Comparison of ENCODE assay signal across 14 mouse cellular contexts in the genomic region with DNA sequence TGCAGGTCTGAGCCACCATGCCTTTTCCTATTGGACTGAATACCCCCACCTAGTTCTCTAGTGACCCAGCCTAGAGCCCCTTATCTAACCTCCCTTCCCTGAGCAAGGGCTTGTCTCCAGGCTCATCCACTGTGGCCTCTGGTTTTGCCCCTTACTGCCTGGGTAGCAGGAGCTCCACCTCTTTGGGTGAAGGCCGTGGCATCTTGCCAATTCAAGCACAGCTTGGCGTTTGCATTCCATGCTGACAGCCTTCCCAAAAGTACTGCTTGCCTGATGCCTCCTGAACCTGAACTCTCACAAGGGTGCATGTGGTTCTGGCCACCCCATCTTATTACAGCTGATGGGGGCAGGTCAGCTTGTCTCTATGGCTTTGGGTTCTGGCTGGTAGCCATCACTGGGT. TPM values are rescaled to one million over a fixed set of nuclear protein-coding genes. Genes with fewer than 3 reads are reported as not detected.
DNase-seq lines count a peak whose midpoint lies in the region; ATAC-seq and TF ChIP-seq lines count a peak whose summit lies in the region.
"Had no signal": no experiment of that assay in that cellular context is flagged by ENCODE, and none has a peak within 500 bp of the region (broad histone marks: within the 10 kb centered on the region; RNA-seq: fewer than 3 reads in every experiment).

No protein-coding gene starts in this region.

- no peak overlapping the region for H3K27ac ChIP-seq in kidney, embryonic 14.5 days (ENCODE audit: low read depth, low read length)
- H3K27ac ChIP-seq in cerebellum, adult 2 months (ENCODE audit: insufficient read depth, low read length): no peak overlapping the region
- H3K27ac ChIP-seq: forebrain, embryonic 15.5 days; heart, adult 2 months; macrophage had no signal

- no peaks in the 10 kb centered on the region for H3K4me1 ChIP-seq in kidney, embryonic 14.5 days (ENCODE audit: control insufficient read depth, insufficient read depth, low read length)
- no peaks in the 10 kb centered on the region for H3K4me1 ChIP-seq in cerebellum, adult 2 months (ENCODE audit: control insufficient read depth, insufficient read depth, low read length)
- H3K4me1 ChIP-seq: forebrain, embryonic 15.5 days had no signal

- H3K9me3 ChIP-seq in kidney, embryonic 14.5 days (ENCODE audit: control insufficient read depth, low read length): no peaks in the 10 kb centered on the region
- H3K9me3 ChIP-seq: forebrain, embryonic 15.5 days had no signal

- no peak overlapping the region for H3K4me3 ChIP-seq in kidney, embryonic 14.5 days (ENCODE audit: low read length)
- H3K4me3 ChIP-seq in cerebellum, adult 2 months (replicated peaks; ENCODE audit: insufficient read depth, low read depth, low read length): no peak overlapping the region
- H3K4me3 ChIP-seq: forebrain, embryonic 15.5 days; heart, adult 2 months had no signal

- intact Hi-C loops in heart, postnatal 10 days (cut with DNase I): loop anchor here (10.0 kb wide), 2 partner anchors 191 to 281 kb away; no protein-coding TSS in a partner anchor

- ATAC-seq in kidney, embryonic 14.5 days (ENCODE audit: low FRiP score, low TSS enrichment): no peak
- ATAC-seq: forebrain, embryonic 15.5 days; intestine, embryonic 16.5 days had no signal

- no peak overlapping the region for H3K4me2 ChIP-seq in kidney, embryonic 14.5 days (replicated peaks; ENCODE audit: low read depth, low read length)
- H3K4me2 ChIP-seq: forebrain, embryonic 15.5 days had no signal

- no peak for TF ChIP-seq POLR2A in cerebellum, adult 2 months (IDR thresholded peaks at IDR 0.05; ENCODE audit: borderline replicate concordance, insufficient read depth, low read length)

- no peak overlapping the region for H3K9ac ChIP-seq in kidney, embryonic 14.5 days (ENCODE audit: low read depth, low read length)
- H3K9ac ChIP-seq: forebrain, embryonic 15.5 days had no signal

- H3K36me3 ChIP-seq in kidney, embryonic 14.5 days (ENCODE audit: control insufficient read depth, insufficient read depth, low read length): no peaks in the 10 kb centered on the region
- H3K36me3 ChIP-seq: forebrain, embryonic 15.5 days had no signal

- H3K27me3 ChIP-seq in kidney, embryonic 14.5 days (ENCODE audit: control insufficient read depth, insufficient read depth, low read length): no peaks in the 10 kb centered on the region
- H3K27me3 ChIP-seq in cerebellum, adult 2 months (ENCODE audit: control insufficient read depth, insufficient read depth, low read length): no peaks in the 10 kb centered on the region
- H3K27me3 ChIP-seq: forebrain, embryonic 15.5 days had no signal

- peak; percentile 40 for DNase-seq in kidney, adult 18-20 months
- peak; percentile 78 to 87 for DNase-seq in adrenal gland, adult (ENCODE audit: inconsistent age in 2 of 2, low spot score in 1 of 2)
- peak; percentile 52 to 60 for DNase-seq in heart, postnatal 10 days
- DNase-seq in lung, postnatal 14 days: peak; percentile 52
- DNase-seq in Muller cell, postnatal 12 days (ENCODE audit: inconsistent ontology term): no peak
- no peak for DNase-seq in cerebellum, adult 2 months
- DNase-seq in embryo, embryonic 9.5 days (ENCODE audit: extremely low spot score): no peak
- DNase-seq: right cerebral cortex, adult 18-20 months had no signal

- TF ChIP-seq CTCF in cerebellum, adult 2 months (IDR thresholded peaks at IDR 0.05; ENCODE audit: borderline replicate concordance, insufficient read depth, low read depth, low read length): no peak

- 50% methylated on average over 2 of the region's 2 CpGs for WGBS in kidney, embryonic 14.5 days
- WGBS in cerebellum, adult 2 months: 8% methylated on average over 2 of the region's 2 CpGs

RNA-seq across cellular contexts. Expression of gene Mesp2, which starts 6.6 kb away (rescaled TPM):
- polyA plus RNA-seq in kidney, embryonic 14.5 days (2014; fragmentation: Nextera tagmentation; extraction: Ambion mirVana): 0.57 and 0.64 TPM in 2 replicates
- total RNA-seq in heart, postnatal 10 days (2021): under 1 TPM; 0.12 to 0.40 TPM
- polyA plus RNA-seq in cerebellum, adult 2 months (2012; rRNA removed): 0.15 and 0.17 TPM in 2 replicates
- total RNA-seq: CH12.LX had no signal
- polyA plus RNA-seq: macrophage had no signal

RNA-seq across cellular contexts. Expression of gene Mesp1, which starts 10.3 kb away (rescaled TPM):
- not detected in 2 replicates for polyA plus RNA-seq in kidney, embryonic 14.5 days (2014; fragmentation: Nextera tagmentation; extraction: Ambion mirVana)
- not detected for total RNA-seq in heart, postnatal 10 days (2021)
- polyA plus RNA-seq in cerebellum, adult 2 months (2012; rRNA removed): not detected in 2 replicates
- total RNA-seq: CH12.LX; heart, adult 2 months had no signal
- polyA plus RNA-seq: forebrain, embryonic 15.5 days; heart, adult 2 months; intestine, embryonic 16.5 days; macrophage had no signal

RNA-seq across cellular contexts. Expression of gene Anpep, which starts 57.0 kb away (rescaled TPM):
- 23.7 and 39.0 TPM in 2 replicates for polyA plus RNA-seq in kidney, embryonic 14.5 days (2014; fragmentation: Nextera tagmentation; extraction: Ambion mirVana)
- total RNA-seq in heart, postnatal 10 days (2021): 10 to 100 TPM; 26.6 to 29.3 TPM
- polyA plus RNA-seq in cerebellum, adult 2 months (2012; rRNA removed): 3.0 and 3.3 TPM in 2 replicates

Comparison
In these comparisons a context has a peak if more than half of its experiments do, and no peak if none do; other contexts are left out.
1. DNase-seq: peak in kidney, adult 18-20 months (single experiment), adrenal gland, adult (2 of 2), heart, postnatal 10 days (2 of 2) and lung, postnatal 14 days (single experiment); none in Muller cell, postnatal 12 days (single experiment), cerebellum, adult 2 months (0 of 2) and embryo, embryonic 9.5 days (single experiment).